Mouse (Mus musculus) inflammation-experienced regulatory T-cells, adult 6 months (primary cell): ENCODE results near the gene Slc25a11. TPM values are rescaled to one million over a fixed set of nuclear protein-coding genes. Genes with fewer than 3 reads are reported as not detected.
A peak's percentile ranks its signal among the peaks of the same experiment; 100 is the strongest.

Experiments used
- ATAC-seq: one replicate; pipeline ENCODE4 v1.8.0; 2017
- polyA plus RNA-seq, 3 experiments: library from polyadenylated mRNA; unstranded; fragments of 100-300 nt; shearing (Covaris generic); gene quantifications; one replicate each; pipeline ENCODE4 v1.2.1; 2017

Slc25a11 gene
- polyA plus RNA-seq, 3 experiments from 2014 or later = 85.3 to 111 (median 111) TPM

- ATAC-seq = peak; percentile 49
Observed at GRCm38 (mm10) chr11:70650322-70651175, 3.3 kb upstream of the Slc25a11 start.

DNA sequence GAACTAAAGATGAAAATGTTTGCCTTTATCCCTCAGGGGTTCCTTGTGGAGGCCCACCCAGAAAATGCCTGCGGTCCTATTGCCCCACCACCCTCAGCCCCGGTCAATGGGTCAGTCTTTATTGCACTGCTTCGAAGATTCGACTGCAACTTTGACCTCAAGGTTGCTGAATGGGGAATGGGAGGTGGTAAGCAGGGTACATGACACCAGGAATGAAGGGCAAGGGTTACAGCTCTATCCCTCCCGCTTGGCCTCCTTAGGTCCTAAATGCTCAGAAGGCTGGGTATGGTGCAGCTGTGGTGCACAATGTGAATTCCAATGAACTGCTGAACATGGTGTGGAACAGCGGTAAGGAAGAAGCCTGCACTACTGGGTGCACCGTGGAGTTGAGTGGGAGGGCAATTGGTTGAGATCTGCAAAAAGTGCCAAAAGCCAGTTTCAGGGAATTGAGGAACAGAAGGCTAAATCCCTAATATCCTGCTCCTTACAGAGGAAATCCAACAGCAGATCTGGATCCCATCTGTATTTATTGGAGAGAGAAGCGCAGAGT is 2.0 kb upstream of the Slc25a11 start:
- no peak for ATAC-seq

DNA sequence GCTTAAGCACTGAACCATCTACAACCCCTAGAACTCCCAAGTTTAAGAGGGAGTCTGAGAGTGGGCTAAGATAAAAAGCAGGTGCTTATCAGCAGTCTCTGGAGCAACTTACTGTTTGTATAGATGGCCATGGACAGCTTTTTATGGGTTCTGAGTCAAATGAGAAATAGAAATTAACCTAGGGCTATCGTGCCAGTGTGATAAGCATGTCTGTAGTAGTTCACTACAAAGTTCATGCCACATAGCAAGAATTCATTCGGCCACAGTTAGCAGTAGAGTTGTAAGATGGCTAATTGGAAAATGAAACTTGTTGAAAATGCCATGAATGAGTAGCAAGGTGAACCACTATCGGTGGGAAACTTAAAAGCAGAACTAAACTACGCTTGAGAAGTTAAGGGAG is 1.2 kb upstream of the Slc25a11 start:
- ATAC-seq = no peak

- ATAC-seq = no peak
Observed at GRCm38 (mm10) chr11:70647716-70648420, 589 bp upstream of the Slc25a11 start.

GRCm38 (mm10) chr11:70646259-70646555 is 1.1 kb downstream of the Slc25a11 start:
- ATAC-seq = no peak

- no peak for ATAC-seq
Observed at GRCm38 (mm10) chr11:70645461-70646258, 1.6 kb downstream of the Slc25a11 start.

DNA sequence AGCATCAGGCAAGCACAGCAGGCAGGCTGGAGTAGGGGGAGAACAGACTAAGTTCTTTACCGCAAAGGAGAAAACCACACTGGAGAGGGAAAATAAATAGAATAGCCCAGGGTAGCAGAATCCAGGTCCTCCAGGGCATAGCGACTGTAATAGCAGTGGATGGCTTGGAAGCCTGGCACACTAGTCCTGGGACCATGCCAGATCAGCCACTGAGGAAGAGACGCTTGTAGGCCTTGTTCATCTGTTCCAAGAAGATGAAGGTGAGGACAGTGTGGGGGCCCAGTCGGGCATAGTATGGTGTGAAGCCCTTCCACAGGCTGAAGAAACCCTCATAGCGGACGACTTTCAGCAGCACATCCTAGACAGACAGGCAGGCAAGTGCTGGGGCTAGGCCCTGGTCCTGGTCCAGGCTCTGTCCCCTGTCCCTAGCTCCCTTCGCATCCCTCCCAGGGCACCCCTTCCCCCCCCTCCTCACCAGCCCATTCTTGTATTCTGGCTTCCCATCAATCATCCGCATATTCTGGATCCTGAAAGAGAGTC is 2.6 kb downstream of the Slc25a11 start:
- no peak for ATAC-seq

DNA sequence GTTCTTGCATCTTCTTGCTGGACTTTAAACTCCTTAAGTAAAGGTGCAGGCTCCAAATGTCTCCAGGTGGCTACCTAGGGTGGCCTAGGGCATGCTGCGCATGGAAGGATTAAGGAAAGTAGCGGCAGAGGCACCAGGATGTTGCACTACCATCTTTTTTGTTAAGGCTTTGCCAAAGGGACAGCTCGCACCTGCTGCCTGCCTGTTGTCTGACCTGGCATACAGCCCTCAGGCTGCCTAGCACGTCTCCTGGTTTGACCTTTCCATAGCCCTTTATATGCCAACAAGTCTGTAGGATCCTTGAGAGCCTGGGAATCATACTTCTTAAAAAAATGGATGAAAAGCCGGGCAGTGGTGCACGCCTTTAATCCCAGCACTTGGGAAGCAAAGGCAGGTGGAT is 4.2 kb downstream of the Slc25a11 start:
- no peak for ATAC-seq

GRCm38 (mm10) chr11:70641241-70641640 is 6.0 kb downstream of the Slc25a11 start:
- ATAC-seq = no peak

GRCm38 (mm10) chr11:70639976-70640375 is 7.3 kb downstream of the Slc25a11 start:
- no peak for ATAC-seq

- ATAC-seq = no peak
Observed at GRCm38 (mm10) chr11:70638714-70639278, 8.5 kb downstream of the Slc25a11 start, which contains the start of gene Gp1ba. Gp1ba (plus strand) TSS chr11:70639122.

DNA sequence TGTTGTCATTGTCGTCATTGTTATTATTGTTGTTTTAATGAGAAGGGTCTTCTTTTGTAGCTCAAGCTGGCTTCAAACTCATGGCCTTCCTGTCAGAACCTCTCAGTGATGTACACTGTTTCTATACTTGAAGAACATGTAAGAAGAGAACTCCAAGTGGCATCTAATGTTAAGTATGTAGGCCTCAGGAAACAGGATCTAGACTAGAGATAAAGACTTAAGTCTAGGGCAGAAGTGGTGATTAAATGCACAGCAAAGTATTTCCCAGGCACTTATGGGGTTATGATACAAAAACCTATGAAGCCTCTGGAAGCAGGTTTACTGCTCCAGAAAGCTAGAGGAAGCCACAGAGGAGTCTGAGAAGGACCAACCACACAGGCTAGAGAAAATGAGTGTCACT is 9.0 kb downstream of the Slc25a11 start:
- no peak for ATAC-seq

DNA sequence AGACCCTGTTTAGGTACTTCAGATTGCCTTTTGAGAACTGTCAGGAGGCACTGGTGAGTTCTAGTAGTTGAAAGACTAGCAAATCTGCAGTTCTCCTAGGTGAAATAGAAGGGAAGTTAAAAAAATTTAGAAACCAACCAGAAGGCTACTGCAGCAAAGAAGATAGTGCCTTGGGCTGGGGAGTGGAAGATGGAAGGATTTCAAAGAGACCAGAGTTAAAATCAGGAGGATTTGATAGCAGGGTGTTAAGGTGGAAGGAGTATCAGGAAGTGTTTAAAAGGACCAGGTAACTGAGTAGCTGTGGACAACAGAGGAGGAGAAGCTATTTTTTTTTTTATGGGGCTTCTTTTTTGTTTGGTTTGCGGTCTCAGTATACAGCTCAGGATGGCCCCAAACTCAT is 9.5 kb downstream of the Slc25a11 start:
- ATAC-seq = no peak

DNA sequence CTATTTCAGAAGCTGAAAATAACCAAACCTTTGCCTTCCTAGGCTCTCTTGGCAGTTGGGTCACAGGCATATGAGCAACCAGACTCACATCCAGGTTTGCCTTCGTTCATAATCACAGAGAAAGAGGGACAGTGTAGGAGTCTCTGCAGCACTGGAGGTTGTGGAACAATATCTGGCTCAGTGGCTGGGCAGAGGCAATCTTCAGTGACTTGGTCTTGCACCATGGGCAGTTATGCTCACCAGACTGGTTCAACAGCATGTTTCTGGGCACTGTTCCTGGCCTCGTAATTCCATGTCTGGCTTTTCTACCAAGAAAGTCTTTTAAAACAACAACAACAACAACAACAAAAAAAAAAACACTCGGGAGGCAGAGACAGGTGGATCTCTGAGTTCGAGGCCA is 11.7 kb downstream of the Slc25a11 start:
- ATAC-seq = no peak

GRCm38 (mm10) chr11:70630129-70630528 is 17.1 kb downstream of the Slc25a11 start:
- no peak for ATAC-seq

- ATAC-seq = no peak
Observed at GRCm38 (mm10) chr11:70629557-70629956, 17.7 kb downstream of the Slc25a11 start.

- no peak for ATAC-seq
Observed at GRCm38 (mm10) chr11:70628431-70628830, 18.8 kb downstream of the Slc25a11 start.

DNA sequence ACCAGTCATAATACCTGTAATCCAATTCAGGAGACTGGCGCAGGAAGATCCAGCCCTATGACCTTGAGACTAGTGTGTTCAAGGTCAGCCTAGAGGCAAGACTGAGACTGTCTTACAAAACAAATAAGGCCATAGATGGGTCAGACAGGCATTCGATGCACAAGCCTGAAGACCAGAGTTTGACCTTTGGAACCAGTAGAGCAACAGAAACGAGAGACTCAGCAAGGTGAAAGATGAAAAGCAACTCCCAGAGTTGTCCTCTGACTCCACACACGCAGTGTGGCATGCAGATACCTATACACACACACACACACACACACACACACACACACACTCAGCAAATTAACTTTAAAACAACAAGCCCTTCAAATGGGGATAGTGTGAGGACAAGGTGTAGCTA is 20.4 kb downstream of the Slc25a11 start:
- ATAC-seq = no peak

DNA sequence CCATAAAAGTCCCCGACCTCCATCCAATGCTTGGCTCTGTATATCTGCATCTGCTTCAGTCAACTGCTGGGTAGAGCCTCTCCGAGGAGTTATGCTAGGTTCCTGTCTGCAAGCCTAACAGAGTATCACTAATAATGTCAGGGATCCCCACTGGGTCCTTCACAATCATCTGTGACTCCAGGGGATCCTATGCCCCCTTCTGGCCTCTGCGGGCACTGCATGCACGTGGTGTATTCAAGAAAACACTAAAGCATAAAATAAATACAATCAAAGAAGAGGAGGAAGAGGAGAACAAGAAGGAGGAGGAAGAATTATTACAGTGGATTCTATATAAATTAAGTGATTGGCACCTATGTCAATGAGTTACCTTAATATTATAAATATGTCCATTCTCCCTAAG is 21.8 kb downstream of the Slc25a11 start:
- no peak for ATAC-seq

GRCm38 (mm10) chr11:70623053-70623742 is 24.1 kb downstream of the Slc25a11 start:
- no peak for ATAC-seq

DNA sequence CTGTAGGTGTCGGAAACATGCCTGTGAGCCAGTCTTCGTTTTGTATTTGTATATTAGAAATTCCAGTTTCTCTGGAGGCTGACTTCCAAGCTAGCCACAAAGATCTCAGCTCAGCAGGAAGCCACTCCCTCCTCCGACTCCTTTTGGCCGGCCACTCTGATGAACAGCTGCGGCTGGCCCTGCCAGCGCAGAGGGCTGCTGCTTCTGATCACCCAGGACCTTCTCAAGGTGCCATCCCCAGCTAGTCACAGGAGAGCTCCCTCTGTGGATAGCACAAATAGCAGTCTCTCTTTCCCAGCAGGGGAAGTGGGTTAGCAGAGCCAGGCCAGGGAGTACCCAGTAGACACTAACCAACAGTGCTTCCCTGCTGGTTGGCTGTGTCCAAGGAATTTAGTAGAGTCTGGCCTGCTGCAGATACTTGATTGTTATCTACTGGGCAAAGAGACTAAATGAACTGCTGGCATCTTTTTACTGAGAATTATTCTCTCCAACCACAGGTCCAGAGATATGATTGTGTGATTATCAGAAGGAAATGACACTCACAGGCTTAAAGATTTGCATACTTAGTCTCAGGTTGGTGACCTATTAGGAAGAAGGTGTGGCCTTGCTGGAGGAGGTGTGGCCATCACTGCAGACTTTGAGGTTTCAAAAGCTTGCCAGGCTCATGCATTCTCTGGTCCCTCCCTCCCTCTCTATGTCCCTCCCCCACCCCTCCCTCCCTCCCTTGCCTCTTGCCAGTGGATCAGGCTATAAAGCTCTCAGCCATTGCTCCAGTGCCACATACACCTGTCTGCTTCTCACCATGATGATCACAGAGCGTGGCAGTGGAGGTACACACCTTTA is 25.1 kb downstream of the Slc25a11 start:
- ATAC-seq = peak; percentile 54
